Mouse (Mus musculus) cerebellum, adult 2 months (tissue): ENCODE measurements around the gene Pawr. TPM values are rescaled to one million over a fixed set of nuclear protein-coding genes. Genes with fewer than 3 reads are reported as not detected.

Experiments used
- DNase-seq, 2 experiments: peaks; one replicate each; pipeline ENCODE4 v3.0.0; 2021
- H3K27ac ChIP-seq: fragments of 200-500 bp; 2 replicates; pipeline ENCODE4 v1.5.1; 2012; ENCODE audit warnings: low read length, control low read depth, inconsistent platforms; ENCODE audit not compliant: insufficient read depth
- H3K27me3 ChIP-seq: fragments of 200-500 bp; 2 replicates; pipeline ENCODE4 v1.6.1; 2012; ENCODE audit warnings: inconsistent platforms, mild to moderate bottlenecking, low read length, moderate library complexity; ENCODE audit not compliant: control insufficient read depth, insufficient read depth
- H3K4me1 ChIP-seq: fragments of 200-500 bp; 2 replicates; pipeline ENCODE4 v1.6.1; 2011; ENCODE audit warnings: low read length; ENCODE audit not compliant: control insufficient read depth, insufficient read depth
- H3K4me3 ChIP-seq: fragments of 200-500 bp; replicated peaks from 2 replicates; pipeline ENCODE3; 2011; ENCODE audit warnings: mild to moderate bottlenecking, low read depth, low read length, control low read depth; ENCODE audit not compliant: insufficient read depth
- CTCF ChIP-seq: fragments of 200-500 bp; IDR thresholded peaks from 2 replicates; pipeline ENCODE4 v1.5.1; 2011; ENCODE audit warnings: low read depth, mild to moderate bottlenecking, control low read depth, low read length, moderate library complexity, borderline replicate concordance; ENCODE audit not compliant: insufficient read depth
- POLR2A ChIP-seq: fragments of 200-500 bp; IDR thresholded peaks from 2 replicates; pipeline ENCODE4 v1.6.1; 2011; ENCODE audit warnings: low read length, control low read depth, borderline replicate concordance; ENCODE audit not compliant: insufficient read depth
- WGBS: fragments of 180-500 bp; shearing (Covaris S2); methylation state at CpG from one replicate; pipeline ENCODE4 v1.1.7; 2018; 5-methylcytosine and 5-hydroxymethylcytosine counted together
- polyA plus RNA-seq: library from polyadenylated mRNA; depleted of rRNA; stranded (reverse); fragments of >200 nt; gene quantifications from 2 replicates; pipeline ENCODE4 v1.2.3, GENCODE M21; 2012

Gene Pawr
- polyA plus RNA-seq, 1 experiment: 1.3 TPM

GRCm38 (mm10) chr10:108350125-108351070 lies 18.5 kb downstream of the Pawr start:
- no peak for TF ChIP-seq CTCF
- TF ChIP-seq POLR2A: no peak
- H3K4me1 ChIP-seq: no peaks in the 10 kb centered on the region
- no peak overlapping the region for H3K4me3 ChIP-seq
- H3K27ac ChIP-seq: no peak overlapping the region
- H3K27me3 ChIP-seq: no peaks in the 10 kb centered on the region
- no peak for DNase-seq
- WGBS: 90% methylated on average over 9 of the region's 9 CpGs

- WGBS: 91% methylated on average over 10 of the region's 10 CpGs
- Histone ChIP-seq H3K4me3 (no peak overlapping the region), H3K4me1 (no peaks in the 10 kb centered on the region), H3K27ac (no peak overlapping the region), H3K27me3 (no peaks in the 10 kb centered on the region)
- TF ChIP-seq CTCF (no peak), POLR2A (no peak)
- DNase-seq: no peak
These were observed 21.0 kb downstream of the Pawr start for GRCm38 (mm10) chr10:108352944-108353343.

GRCm38 (mm10) chr10:108354726-108355391 lies 22.9 kb downstream of the Pawr start:
- Histone ChIP-seq H3K27ac (no peak overlapping the region), H3K4me1 (no peaks in the 10 kb centered on the region), H3K27me3 (no peaks in the 10 kb centered on the region), H3K4me3 (no peak overlapping the region)
- no peak for DNase-seq
- TF ChIP-seq POLR2A (no peak), CTCF (no peak)
- 34% methylated on average over 10 of the region's 10 CpGs for WGBS

DNA sequence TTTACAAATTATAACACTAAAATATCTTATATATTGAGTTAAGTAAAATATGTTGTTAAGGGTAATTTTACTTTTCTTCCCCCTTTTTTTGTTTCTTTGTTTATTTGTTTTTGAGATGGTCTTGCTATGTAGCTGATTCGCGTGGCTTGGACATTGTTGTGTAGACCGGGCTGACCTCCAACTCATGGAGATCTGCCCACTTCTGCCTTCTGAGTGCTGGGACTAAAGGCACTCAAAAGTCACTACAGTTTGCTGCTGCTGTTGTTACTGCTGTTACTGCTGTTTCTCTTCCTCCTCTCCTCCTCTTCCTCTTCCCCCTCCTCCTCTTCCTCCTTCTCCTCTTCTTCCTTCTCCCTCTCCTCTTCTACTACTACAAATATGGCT lies 23.5 kb downstream of the Pawr start:
- WGBS: 49% methylated on average over 3 of the region's 3 CpGs
- Histone ChIP-seq H3K4me1 (no peaks in the 10 kb centered on the region), H3K27me3 (no peaks in the 10 kb centered on the region), H3K4me3 (no peak overlapping the region), H3K27ac (no peak overlapping the region)
- no peak for DNase-seq
- TF ChIP-seq CTCF: no peak
- TF ChIP-seq POLR2A: no peak

DNA sequence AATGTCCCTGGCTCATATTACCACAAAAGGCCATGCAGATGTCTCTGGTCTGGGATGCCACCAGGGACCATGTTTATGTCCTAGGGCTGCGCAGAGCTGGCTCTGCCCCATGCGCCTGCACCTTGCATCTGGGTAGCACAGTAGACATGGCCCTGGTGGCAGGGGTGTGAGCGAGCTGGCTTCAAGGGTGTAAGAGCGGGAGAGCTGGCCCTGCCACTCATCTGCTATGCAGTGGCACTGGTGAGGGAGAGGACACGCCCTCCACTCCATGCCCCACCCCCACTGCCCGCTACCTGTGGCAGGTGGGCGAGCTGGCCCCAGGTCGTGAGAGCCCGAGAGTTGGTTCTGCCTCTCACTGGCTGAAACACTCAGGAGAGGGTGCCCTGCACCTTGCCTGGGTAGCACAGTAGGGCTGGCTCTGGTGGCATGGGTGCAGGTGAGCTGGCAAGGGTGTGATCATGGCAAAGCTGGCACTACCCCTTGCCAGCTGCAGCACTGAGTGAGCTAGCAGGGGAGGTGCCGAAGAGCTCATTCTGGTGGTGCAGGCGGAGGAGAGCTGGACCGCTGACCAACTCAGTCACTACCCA lies 24.8 kb downstream of the Pawr start:
- TF ChIP-seq POLR2A (no peak), CTCF (no peak)
- DNase-seq: no peak
- no peaks in the 10 kb centered on the region for H3K27me3 ChIP-seq
- H3K4me3 ChIP-seq: no peak overlapping the region
- WGBS: 94% methylated on average over 12 of the region's 12 CpGs
- H3K4me1 ChIP-seq: no peaks in the 10 kb centered on the region
- H3K27ac ChIP-seq: no peak overlapping the region

- Histone ChIP-seq H3K4me3 (no peak overlapping the region), H3K4me1 (no peaks in the 10 kb centered on the region), H3K27ac (no peak overlapping the region), H3K27me3 (no peaks in the 10 kb centered on the region)
- WGBS: 92% methylated on average over 16 of the region's 16 CpGs
- no peak for DNase-seq
- TF ChIP-seq POLR2A (no peak), CTCF (no peak)
These were observed 28.1 kb downstream of the Pawr start for GRCm38 (mm10) chr10:108359974-108360373.

GRCm38 (mm10) chr10:108360801-108361200 lies 28.9 kb downstream of the Pawr start:
- no peak for TF ChIP-seq CTCF
- no peak for TF ChIP-seq POLR2A
- no peak for DNase-seq
- H3K27ac ChIP-seq: no peak overlapping the region
- WGBS: 70% methylated on average over 6 of the region's 6 CpGs
- no peak overlapping the region for H3K4me3 ChIP-seq
- H3K4me1 ChIP-seq: no peaks in the 10 kb centered on the region
- no peaks in the 10 kb centered on the region for H3K27me3 ChIP-seq
